Mouse (Mus musculus) spleen, postnatal 36 days (tissue): ENCODE measurements around the gene Grm8.

Experiments used
- DNase-seq, 2 experiments: peaks; one replicate each; pipeline ENCODE4 v3.0.0; 2022; ENCODE audit warnings: low spot score in 2 of 2, mixed read lengths in 1 of 2

Grm8 gene

DNA sequence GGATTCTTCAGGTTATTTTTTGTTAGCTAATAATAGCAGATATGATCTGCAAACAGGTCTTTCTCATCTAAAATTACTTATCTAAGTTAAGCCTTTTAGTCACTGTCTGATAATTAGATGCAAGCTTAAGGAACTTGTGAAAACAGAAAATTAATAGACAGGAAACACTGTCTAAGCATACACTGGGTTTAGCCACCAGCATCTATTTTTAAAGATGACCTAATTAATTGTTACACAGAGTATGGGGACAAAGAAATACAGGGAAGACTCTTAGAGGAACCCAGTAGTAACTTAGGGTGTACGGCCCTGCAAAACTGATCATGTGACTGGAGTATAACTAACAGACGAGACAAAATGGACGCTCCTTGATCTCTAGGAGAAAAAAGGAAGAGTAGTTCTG lies 92.6 kb downstream of the Grm8 start:
- DNase-seq, result no peak

DNA sequence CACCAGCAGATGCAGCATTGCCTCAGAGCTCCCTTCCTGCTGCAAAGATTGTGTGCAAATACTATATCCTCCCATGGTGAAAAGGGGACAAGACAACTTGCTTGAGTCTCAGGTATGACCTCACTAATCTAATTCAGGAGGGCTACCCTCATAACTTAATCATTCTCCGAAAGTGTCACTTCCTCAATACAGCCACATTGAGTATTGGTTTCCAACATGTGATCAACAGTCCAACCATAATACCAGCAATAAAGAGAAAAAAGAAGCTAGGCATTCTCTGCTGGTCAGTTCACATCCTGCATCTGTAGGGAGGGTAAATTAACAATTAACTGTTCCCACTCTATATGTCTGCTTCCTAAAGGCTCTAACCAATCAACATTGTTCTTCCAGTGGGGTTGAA lies 94.2 kb downstream of the Grm8 start:
- DNase-seq, result no peak

DNA sequence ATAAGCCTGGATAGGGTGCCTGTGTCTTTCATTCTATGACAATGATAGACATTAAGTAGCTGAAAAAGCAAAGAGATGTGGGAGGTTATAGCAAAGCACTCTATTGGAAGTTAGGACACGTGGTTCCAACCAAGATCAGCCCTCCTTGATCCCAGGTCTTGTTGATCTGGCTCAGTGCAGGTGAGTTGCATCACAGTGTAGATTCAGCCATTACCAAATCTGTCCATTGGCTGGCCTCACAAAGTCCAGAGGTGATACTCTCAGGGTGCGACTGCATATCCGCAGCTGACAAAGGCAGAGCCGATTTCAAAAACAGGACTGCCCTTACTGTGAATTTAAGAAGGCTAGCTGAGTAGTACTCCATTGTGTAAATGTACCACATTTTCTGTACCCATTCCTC lies 103.0 kb downstream of the Grm8 start:
- no peak for DNase-seq

DNA sequence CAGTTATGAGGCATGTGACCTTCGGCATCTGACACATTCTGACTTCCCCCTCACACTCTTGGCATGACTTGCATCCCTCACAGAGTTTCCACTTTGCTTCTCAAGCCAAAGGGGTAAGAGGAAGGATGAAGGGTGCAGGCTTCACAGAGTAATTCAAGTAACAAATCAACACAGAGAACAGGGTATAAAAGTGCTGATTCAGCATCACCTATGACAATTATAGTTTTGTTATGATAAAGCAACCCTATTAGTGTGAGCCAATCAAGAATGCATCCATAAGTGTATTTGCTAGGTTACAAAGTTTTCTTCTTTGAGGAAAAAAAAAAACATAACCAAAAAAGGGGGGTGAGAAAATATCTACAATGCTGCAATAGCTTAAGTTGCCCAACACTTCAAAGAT lies 117.3 kb downstream of the Grm8 start:
- no peak for DNase-seq

DNA sequence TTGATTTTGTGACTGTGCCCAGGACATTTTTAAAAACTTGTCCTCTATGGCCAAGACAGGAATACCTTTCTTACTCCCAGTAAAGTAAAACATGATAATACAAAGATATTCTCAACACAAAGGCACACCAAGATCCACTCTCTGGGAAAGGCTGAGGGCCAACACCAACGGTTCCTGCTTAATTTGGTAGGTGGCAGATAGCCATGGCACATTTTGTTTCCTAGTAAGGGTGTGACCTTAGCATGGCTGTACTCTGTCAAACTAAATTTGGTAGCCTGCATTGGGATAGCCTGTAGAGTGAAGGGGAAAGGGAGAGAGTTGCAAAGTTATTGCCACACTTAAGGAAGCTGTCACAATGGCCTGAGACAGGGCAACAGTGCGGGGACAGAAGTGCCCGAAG lies 128.0 kb downstream of the Grm8 start:
- DNase-seq, result no peak

DNA sequence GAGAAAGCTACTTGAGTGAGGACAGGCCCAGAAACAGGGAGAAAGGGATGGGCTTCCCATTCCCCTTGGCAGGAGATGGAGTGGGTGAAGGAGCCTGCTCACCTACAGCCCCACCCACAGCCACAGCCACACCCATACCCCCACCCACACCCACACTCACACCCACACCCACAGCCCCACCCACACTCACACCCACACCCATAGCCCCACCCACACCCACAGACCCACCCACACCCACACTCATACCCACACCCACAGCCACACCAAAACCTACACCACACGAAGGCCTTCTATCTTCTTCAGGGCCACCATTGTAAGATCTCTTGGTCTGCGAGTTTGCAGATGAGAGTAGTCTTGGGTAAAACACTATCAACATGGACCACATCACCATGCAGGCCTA lies 137.7 kb downstream of the Grm8 start:
- DNase-seq, result no peak

DNA sequence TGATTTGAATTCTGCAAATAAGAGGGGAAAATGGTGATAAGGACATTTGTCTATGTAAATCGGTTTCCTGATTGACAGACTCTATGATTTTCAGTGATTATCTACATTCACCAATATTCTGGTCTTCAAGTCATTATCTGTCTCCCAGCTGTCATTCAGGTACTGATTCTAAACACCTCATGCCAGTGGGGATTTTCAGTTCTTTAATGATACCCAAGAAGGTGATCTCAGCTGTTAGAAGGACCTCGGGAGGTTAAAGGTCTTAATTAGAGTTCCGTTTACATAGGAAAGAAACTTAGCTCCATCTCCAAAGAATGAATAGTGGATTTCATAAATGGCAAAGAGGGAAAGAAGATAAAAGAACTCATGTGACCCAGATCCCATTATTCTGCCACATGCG lies 143.7 kb downstream of the Grm8 start:
- no peak for DNase-seq

DNA sequence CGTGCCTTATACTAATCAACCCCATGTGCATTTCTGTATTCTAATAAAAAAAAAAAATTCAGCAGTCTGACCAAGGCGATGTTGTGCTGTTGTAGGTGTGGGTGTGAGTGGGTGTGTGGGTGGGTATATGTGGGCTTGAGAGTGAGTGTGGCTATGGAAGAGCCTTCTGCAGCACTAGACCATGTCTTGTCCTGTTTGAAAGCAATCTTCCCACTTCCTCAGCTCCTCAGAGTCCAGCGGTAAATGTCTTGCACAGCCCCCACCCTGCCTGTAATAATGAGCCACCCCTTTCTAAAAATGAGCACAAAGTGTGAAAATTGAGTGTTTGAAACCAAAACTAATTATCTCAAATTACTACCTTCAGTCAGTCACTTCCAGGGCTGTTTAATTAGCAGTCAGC lies 152.4 kb downstream of the Grm8 start:
- DNase-seq, result no peak

DNA sequence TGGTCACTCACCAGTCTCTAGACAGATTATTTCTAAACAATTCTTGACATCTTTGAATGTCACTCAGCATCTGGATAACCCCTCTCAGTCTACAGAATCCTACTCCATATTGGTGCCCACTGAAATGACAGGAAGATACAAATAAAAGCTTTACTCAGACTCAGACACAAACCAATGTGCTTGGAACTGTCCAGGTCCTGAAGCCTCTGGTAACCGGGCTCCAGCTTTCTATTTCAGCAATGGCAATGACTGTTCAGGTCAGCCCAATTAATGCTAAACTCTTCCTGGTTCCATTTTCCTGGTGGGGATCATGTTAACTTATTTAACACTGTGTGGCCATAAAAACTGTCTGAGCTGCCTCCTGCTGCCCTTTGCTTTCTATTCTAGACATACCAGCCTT lies 153.0 kb downstream of the Grm8 start:
- DNase-seq, result no peak

DNA sequence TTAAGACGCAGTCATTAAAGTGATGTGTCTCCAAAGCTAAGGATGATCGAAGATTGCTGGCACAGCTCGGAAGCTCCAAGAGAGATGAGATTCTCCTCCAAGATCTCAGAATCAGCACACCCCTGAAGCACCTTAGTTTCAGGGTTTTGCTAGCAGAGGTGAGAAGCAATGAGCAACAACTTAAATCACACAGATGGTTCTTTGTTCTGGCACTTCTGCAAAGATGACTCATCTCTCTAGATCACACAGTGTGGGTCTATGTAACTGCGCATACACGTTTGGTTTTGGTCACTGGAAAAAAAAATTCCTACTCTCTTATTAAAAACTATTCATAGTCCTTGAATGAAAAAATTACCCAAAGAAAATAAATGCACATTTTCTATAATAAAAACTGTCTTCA lies 157.6 kb downstream of the Grm8 start:
- DNase-seq, result no peak

DNA sequence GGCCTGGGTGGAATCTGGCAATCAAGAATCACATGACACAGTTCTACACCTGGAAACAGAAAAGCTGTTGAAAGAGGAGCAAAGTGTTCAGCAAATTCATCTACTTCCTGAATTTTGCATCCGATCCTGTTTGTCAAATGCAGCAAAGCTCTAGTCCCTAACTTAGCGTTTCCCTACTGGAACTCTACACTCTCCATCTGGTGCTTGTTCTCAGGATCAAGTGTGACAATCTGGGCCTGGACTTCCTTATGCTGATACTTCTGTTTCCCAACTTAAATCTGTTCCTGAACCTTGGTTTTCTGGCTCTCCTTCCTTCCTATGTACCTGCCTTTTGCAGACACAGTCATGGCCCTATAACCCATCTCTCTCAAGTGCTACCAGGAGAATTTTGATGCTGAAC lies 166.1 kb downstream of the Grm8 start:
- no peak for DNase-seq

DNA sequence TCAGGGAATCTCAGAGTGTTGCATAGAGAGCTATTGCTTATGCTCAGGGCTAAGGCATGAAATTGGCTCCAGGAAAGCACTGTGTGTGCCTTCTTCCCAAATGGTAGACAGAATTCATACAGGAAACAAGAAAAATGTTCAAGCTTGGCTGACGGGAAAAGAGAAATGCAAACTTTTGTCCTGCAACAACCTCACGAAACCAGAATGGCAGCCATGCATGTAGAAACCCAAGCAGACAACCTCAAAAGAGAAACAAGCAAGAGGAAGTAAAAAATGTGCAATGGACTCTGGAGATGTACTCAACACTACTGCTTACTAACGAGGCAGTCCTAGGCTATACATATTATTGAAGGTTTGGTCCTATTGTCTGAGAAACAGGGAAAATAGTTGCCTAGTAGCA lies 167.9 kb downstream of the Grm8 start:
- DNase-seq, result no peak

DNA sequence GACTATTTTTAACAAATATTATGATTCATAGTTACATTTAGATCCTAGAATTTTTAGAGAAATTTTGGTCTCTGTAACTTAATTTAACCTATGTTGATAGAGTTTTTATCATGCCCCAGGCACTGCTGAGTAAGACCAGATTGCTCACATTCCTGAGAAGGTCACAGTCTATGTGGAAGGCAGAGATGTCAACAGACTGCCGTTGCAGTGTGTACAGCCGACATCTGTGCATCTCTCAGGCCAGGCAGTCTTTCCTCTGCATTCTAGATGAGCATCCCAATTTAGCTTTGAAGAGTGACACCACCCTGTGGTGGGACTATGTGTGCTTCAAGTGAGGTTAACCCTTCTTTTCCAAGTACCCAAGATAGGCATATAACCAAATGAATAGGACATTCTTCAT lies 169.7 kb downstream of the Grm8 start:
- DNase-seq, result no peak

DNA sequence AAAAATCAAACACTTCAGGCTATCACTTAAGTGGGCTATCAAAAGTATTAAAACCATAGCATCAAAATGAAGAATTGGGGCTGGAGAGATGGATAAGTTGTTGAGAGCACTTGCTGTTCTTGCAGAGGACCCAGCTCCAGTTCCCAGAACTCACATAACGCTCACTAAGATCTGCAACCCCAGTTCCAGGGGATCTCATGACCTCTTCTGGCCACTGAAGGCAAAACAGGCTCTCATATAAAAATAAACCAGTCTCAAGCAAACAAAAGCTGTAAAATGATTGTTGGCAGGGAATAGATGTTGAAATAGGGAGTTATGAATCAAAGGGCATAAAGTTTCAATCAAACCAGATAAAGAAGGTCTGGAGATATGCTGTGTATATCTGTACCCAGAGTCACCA lies 171.1 kb downstream of the Grm8 start:
- no peak for DNase-seq

DNA sequence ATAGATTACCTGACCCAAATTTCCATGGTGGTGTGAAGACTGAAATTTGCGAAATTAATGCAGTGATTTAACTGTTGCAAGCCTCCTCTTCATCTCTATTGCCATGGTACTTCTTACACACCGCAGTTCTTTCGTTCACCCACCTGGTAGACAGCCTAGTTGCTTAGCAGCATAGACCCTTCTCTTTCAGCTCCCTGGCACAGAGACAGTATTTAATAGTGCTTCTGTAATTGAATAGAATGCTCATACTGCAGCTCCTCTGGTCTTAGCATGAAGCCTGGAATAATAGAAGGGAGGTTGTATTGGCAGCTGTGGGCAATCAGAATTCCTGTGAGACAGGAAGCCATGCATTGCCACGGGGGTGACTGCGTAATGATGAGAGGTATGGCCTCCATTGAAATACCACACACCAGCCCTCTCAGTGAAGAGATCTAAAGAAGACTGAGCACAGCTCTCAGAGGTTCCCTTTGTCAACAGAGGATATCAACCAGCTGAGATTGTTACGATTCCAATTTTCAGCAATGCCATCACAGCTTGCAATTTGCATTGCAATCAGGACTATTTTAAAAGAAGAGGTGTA lies 178.6 kb downstream of the Grm8 start:
- no peak for DNase-seq

DNA sequence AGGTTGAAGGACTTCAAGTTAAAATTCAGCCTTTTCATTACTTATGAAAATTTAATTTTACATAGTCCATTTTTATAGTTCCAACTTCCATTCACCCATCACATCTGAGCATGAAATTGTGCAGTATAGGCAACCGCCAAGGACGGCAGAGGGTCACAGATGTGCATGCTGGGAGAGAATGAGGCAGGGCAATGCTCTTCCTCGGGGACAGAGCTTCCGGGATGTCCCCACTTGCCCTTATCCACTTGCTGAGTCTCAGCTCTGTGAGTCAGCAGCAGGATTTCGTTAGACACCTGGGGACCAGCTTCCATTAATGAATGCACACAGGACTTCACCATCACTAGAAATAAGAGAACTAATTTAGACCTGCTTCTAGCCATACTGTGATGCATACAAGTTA lies 183.5 kb downstream of the Grm8 start:
- DNase-seq, result no peak

DNA sequence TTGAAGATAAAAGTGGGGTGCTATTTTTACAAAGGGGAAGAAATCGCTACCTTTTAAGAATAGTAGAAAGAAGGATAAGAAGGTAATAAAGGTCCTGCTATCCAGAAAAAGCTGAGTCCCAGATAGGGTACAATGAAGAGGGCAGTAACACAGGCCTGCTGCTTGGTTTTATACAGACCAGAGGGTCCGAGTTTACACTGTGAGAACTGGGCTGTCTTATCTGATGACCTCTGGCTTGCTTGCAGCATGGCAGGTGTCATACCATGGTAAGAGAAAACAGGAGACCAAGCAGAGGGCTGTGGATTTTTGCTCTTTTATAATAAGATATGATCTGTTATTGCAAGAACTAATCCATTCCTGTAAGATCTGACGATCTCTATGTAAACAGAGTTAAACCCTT lies 206.9 kb downstream of the Grm8 start:
- no peak for DNase-seq

DNA sequence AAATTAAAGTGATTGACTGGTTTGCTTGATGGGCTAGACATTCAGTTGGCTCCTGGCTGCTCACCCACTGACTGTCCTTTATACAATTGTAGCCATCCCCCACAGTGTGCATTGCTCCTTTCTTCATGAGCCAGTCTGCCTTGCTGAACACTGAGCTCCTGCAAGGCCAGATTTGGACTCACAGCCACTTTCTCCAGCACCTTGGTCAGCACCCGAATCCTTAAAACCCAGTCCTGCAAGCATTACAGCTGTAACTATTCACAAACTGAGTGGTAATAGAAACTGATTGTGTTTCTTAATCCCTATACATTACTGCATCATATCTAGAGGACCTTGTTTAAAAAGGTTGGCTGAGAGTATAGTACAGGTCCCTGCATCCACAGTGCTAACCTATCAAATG lies 221.7 kb downstream of the Grm8 start:
- no peak for DNase-seq

DNA sequence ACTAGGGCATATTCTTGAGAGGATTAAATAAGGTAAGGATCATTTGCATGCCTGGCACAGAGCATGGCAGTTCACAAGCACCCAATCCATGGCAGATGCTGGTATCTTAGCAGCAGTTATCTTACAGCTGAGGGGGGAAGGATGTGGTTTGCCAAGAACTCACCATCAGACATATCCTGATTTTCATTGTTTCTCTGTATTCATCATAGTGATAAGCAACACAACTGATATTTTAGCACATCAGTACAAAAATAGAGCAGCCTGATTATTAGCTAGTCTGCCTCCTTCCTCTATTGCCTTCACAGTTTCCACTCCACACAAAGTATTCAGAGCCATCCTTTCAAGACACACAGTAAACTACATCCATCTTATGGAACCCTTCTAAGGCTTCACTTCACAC lies 230.6 kb downstream of the Grm8 start:
- DNase-seq, result no peak

DNA sequence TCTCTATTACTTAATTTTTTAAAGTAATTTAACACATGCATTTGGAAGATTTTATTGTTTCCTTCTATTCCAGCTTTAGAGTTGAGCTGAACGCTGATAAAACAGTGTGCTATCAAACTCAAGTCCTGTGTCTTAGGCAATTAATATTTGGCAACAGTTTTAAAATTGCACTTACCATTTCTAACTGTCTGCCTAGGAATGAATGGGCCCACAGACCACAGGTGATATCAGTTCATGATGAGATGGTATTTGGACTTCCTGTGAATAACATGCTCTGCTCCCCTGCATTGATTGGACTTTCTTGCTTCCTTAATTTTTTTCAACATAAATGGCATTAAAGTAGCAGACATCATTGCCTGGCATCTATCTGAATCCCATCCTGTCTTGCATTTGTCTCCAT lies 232.8 kb downstream of the Grm8 start:
- no peak for DNase-seq

DNA sequence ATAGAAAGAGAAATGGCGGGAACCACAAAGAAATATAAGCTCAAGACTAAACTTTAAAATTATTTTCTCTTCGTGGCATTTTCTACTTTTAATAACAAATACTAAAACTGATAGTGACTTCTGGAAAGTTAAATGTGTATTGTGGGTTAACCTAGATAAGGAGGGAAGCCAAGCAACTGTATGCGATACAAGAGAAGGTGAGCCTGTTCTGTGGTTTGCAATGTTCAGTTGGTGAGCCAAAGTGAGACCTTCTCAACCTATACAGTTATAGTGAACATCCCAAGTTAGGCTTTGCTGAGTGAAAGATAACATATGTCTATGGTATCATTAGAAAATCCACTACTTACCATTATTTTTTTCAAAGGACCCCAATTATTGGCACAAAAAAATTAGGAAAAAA lies 233.6 kb downstream of the Grm8 start:
- no peak for DNase-seq

DNA sequence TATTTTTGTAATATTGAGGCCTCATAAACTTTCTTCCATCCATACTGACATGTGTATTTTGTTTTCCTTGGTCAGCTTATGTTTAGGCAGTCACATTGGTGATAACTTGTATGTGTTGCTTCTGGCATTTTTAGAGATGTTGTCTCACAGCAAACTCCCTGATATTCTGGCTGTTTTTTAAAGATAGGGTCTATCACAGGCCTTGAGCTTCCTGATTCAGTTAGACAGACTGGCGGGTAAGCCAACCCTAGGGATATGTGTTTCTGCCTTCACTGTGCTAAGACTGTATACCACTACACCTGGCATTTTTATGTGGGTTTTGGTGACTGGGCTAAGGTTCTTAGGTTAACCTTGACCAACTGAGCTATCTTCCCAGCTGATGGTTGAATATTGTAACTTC lies 239.8 kb downstream of the Grm8 start:
- DNase-seq, result no peak

DNA sequence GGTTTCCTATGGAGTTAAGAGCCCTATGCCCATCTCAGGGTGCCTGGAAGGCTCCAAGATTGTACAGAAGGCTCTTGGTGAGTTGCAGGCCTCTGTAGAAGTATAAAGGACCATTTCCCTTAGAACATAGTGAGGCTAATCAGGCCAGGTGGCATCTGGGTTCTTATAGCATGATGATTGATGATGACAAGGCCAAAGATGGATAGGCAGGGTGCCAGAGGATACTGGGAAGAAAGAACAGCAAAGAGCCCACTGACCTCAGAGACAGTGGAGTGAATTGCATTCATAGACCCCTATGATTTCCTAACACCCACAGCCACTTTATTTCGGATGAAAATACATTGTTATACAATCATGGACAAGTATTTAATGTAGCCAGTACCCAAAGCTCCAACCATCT lies 242.1 kb downstream of the Grm8 start:
- DNase-seq, result no peak

DNA sequence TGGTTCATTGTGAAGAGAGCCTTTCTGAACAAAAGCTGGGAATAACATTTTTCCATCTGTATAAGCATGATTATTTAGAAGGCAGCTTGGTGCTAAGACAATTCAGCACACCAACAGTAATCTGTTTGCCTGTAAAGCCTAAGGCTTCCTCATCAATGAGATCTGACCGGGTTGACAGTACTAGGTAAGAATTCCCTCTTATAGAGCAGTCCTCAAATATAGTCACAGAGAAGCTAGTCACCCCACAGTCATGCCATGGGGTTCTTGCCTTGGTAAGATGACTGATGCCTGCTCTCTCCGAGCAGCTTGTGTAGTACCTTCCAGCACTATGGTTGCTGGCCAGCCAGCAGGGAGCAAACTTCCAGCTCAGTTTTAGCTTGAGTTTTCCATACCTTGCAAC lies 246.6 kb downstream of the Grm8 start:
- DNase-seq, result no peak

DNA sequence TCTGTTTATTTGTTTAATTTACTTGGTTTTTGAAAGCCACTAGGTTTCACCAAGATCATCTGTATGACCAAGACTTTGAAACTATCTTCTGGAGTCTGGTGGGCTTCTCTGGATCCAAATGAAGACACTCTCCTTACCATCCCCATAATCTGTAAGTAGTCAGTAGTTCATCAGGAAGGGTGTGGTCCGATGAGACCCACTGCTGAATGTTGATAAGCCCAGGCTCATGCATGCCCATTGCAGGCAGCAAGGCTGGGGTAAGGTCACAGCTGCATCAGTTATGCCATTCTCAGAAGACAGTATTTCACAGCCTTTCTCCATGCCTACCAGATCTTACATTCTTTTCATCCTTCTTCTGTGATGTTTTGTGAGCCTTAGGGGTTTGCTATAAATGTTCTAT lies 247.1 kb downstream of the Grm8 start:
- no peak for DNase-seq
